Mouse (Mus musculus): ENCODE measurements at regions not wholly inside any gene's neighbourhood (a gene's known extent, or its start where the extent isn't known, plus 50 kb on each side); places are given as distances from the start of the nearest gene placed in this dataset.

DNA sequence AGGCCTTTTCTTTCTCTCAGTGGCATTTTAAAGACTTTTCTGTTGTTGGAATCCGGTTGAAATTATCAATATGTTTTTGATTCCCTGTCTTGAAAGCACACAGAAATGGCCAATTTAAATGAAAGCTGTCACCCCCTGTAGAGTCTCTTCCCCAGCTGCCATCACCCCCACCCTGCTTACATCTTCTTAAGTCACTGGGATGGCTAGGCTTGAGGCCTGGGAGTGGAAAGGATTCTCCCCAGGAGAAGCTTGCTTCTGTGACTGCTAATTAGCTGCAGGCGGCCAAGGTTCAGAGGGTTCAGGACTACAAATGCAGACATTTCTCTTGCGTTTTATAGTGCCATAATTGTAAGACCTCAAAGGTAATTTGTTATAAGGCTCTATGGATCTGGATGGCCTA is 196.5 kb upstream of the Rasgrp1 start:
- TF ChIP-seq POLR2A (IDR thresholded peaks at IDR 0.05; ENCODE audit: extremely low read depth, insufficient read depth, low read length) (no peak), CTCF (IDR thresholded peaks at IDR 0.05; ENCODE audit: extremely low read depth, insufficient read depth, low read length) (no peak)
